Mouse (Mus musculus) kidney, adult 2 months (tissue): ENCODE data around the gene Wnt4. TPM values are rescaled to one million over a fixed set of nuclear protein-coding genes. Genes with fewer than 3 reads are reported as not detected.

Experiments
- DNase-seq: peaks from one replicate; pipeline ENCODE4 v3.0.0; 2021
- H3K27ac ChIP-seq: fragments of 200-500 bp; 2 replicates; pipeline ENCODE4 v1.5.1; 2012; ENCODE audit warnings: low read depth, low read length, control low read depth, inconsistent platforms; ENCODE audit not compliant: insufficient read depth
- H3K27me3 ChIP-seq: fragments of 200-500 bp; replicated peaks from 2 replicates; pipeline ENCODE4 v1.6.1; 2012; ENCODE audit warnings: mild to moderate bottlenecking, moderate library complexity, low read length, inconsistent platforms; ENCODE audit not compliant: control insufficient read depth, insufficient read depth
- H3K36me3 ChIP-seq: fragments of 200-500 bp; 2 replicates; pipeline ENCODE4 v1.6.1; 2012; ENCODE audit warnings: mild to moderate bottlenecking, moderate library complexity, low read length, inconsistent platforms; ENCODE audit not compliant: control insufficient read depth, insufficient read depth
- H3K4me1 ChIP-seq: fragments of 200-500 bp; 2 replicates; pipeline ENCODE4 v1.6.1; 2011; ENCODE audit warnings: low read length; ENCODE audit not compliant: control insufficient read depth, insufficient read depth
- H3K4me3 ChIP-seq: fragments of 200-500 bp; 2 replicates; pipeline ENCODE4 v1.5.1; 2011; ENCODE audit warnings: mild to moderate bottlenecking, low read depth, low read length, control low read depth; ENCODE audit not compliant: insufficient read depth
- CTCF ChIP-seq: fragments of 200-500 bp; conservative IDR thresholded peaks from 2 replicates; pipeline ENCODE4 v1.5.1; 2011; ENCODE audit warnings: low read depth, mild to moderate bottlenecking, control low read depth, low read length, moderate library complexity, mixed read lengths; ENCODE audit not compliant: insufficient read depth, insufficient read length
- POLR2A ChIP-seq: fragments of 200-500 bp; IDR thresholded peaks from one replicate; pipeline ENCODE4 v1.6.1; 2011; ENCODE audit warnings: low read depth, low read length, control low read depth
- WGBS: fragments of 180-500 bp; shearing (Covaris S2); methylation state at CpG from one replicate; pipeline ENCODE4 v1.1.7; 2018; 5-methylcytosine and 5-hydroxymethylcytosine counted together
- polyA plus RNA-seq: library from polyadenylated mRNA; depleted of rRNA; stranded (reverse); fragments of >200 nt; gene quantifications from 2 replicates; pipeline ENCODE4 v1.2.3, GENCODE M21; 2012

Gene Wnt4
- polyA plus RNA-seq, 1 experiment = 2.1 TPM

GRCm38 (mm10) chr4:137287818-137288217 is 10.5 kb downstream of the Wnt4 start:
- H3K27ac ChIP-seq = no peak overlapping the region
- H3K4me1 ChIP-seq = no peaks in the 10 kb centered on the region
- H3K4me3 ChIP-seq = no peak overlapping the region
- TF ChIP-seq POLR2A = no peak
- peak; percentile 82 for TF ChIP-seq CTCF
- no peaks in the 10 kb centered on the region for H3K27me3 ChIP-seq
- 4% methylated on average over 4 of the region's 4 CpGs for WGBS
- no peaks in the 10 kb centered on the region for H3K36me3 ChIP-seq
- DNase-seq = peak; percentile 58

DNA sequence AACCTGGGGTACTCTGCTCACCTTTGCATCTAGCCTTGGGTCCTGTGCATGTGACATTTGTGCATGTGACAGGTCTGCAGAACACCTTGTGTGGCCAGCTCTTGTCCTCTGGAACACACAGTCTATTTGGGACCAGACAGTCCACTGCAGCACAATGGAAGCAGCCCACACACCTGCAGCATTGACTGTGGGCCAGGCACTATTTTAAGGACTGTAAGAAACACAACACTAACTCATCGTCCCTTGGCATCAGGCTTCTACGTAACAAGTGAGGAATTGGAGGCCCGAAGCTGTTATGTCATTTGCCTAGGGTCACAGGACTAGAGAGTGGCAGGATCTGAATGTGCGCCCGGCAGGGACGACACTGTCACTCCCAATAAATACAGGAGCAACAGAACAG is 12.4 kb downstream of the Wnt4 start:
- 92% methylated on average over 6 of the region's 6 CpGs for WGBS
- no peak for TF ChIP-seq POLR2A
- no peak for TF ChIP-seq CTCF
- Histone ChIP-seq H3K36me3 (no peaks in the 10 kb centered on the region), H3K27me3 (no peaks in the 10 kb centered on the region), H3K4me1 (no peaks in the 10 kb centered on the region), H3K4me3 (no peak overlapping the region), H3K27ac (no peak overlapping the region)
- no peak for DNase-seq

- TF ChIP-seq CTCF (no peak), POLR2A (no peak)
- Histone ChIP-seq H3K36me3 (no peaks in the 10 kb centered on the region), H3K27ac (no peak overlapping the region), H3K27me3 (no peaks in the 10 kb centered on the region), H3K4me3 (no peak overlapping the region), H3K4me1 (no peaks in the 10 kb centered on the region)
- no peak for DNase-seq
- 85% methylated on average over 3 of the region's 3 CpGs for WGBS
These were observed 13.0 kb downstream of the Wnt4 start for GRCm38 (mm10) chr4:137290250-137290649.

GRCm38 (mm10) chr4:137292625-137293024 is 15.3 kb downstream of the Wnt4 start:
- Histone ChIP-seq H3K4me3 (no peak overlapping the region), H3K4me1 (no peaks in the 10 kb centered on the region), H3K27ac (no peak overlapping the region), H3K36me3 (no peaks in the 10 kb centered on the region), H3K27me3 (no peaks in the 10 kb centered on the region)
- DNase-seq = no peak
- 74% methylated on average over 7 of the region's 7 CpGs for WGBS
- TF ChIP-seq POLR2A = no peak

DNA sequence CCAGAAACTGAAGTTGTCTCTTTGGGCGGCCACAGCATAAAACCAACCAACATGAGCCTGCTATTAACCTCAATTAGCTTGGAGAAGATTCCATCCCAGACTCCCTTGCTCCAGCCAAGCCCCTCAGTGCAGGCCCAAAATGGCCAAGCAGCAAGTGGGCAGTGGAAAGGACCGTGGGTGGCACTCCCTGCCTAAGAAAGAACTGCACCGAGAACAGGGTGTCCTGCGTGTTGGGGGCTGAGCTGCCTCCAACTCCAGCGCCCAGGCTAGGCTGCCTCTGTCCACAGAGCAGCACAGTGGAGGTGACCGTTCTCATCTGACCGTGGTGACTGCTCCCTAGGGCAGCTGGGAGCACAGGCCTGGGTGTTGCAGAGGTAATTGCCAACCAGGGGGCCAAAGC is 16.7 kb downstream of the Wnt4 start:
- H3K4me3 ChIP-seq = no peak overlapping the region
- 82% methylated on average over 7 of the region's 7 CpGs for WGBS

GRCm38 (mm10) chr4:137294474-137294873 is 17.2 kb downstream of the Wnt4 start:
- TF ChIP-seq CTCF (no peak), POLR2A (no peak)
- 87% methylated on average over 5 of the region's 5 CpGs for WGBS

More for the DNA sequence above, 16.7 kb downstream of the Wnt4 start:
- no peaks in the 10 kb centered on the region for H3K4me1 ChIP-seq
- H3K27ac ChIP-seq = no peak overlapping the region
- no peak for TF ChIP-seq CTCF
- TF ChIP-seq POLR2A = no peak
- no peaks in the 10 kb centered on the region for H3K27me3 ChIP-seq
- no peak for DNase-seq
- H3K36me3 ChIP-seq = no peaks in the 10 kb centered on the region

GRCm38 (mm10) chr4:137294951-137295350 is 17.7 kb downstream of the Wnt4 start:
- Histone ChIP-seq H3K4me1 (no peaks in the 10 kb centered on the region), H3K27me3 (no peaks in the 10 kb centered on the region), H3K36me3 (no peaks in the 10 kb centered on the region), H3K27ac (no peak overlapping the region), H3K4me3 (no peak overlapping the region)
- DNase-seq = no peak
- 87% methylated on average over 8 of the region's 8 CpGs for WGBS
- TF ChIP-seq POLR2A = no peak
- no peak for TF ChIP-seq CTCF

More at GRCm38 (mm10) chr4:137294474-137294873, 17.2 kb downstream of the Wnt4 start:
- Histone ChIP-seq H3K4me1 (no peaks in the 10 kb centered on the region), H3K36me3 (no peaks in the 10 kb centered on the region), H3K4me3 (no peak overlapping the region), H3K27me3 (no peaks in the 10 kb centered on the region), H3K27ac (no peak overlapping the region)
- DNase-seq = no peak

DNA sequence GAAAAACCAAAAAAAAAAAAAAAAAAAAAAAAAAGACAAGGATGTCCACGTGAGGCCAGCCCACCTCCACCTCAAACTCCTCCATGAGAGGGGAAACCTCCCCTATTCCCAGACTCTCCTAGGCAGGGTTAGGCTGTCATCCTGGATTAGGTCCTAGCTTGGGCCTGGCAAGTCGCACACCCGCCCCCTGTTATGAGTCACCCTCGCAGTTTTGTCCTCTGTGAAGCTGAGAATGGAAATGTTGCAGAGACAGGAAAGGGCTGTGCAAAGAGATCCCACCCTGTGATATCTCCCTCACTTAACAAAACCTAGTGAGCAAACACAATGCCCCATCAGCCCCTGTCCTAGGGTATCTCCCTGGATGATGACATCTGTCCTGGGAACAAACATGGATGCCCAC is 20.3 kb downstream of the Wnt4 start:
- no peaks in the 10 kb centered on the region for H3K27me3 ChIP-seq
- TF ChIP-seq POLR2A (no peak), CTCF (no peak)
- no peak for DNase-seq
- WGBS = 78% methylated on average over 4 of the region's 4 CpGs
- no peaks in the 10 kb centered on the region for H3K4me1 ChIP-seq
- H3K27ac ChIP-seq = no peak overlapping the region
- H3K36me3 ChIP-seq = no peaks in the 10 kb centered on the region
- H3K4me3 ChIP-seq = no peak overlapping the region
